Mouse (Mus musculus) urinary bladder, adult 2 months (tissue): ENCODE data around the gene Sbk1. TPM values are rescaled to one million over a fixed set of nuclear protein-coding genes. Genes with fewer than 3 reads are reported as not detected.
"Not testable (repeated sequence)": the region's sequence is repeated elsewhere in the genome, so short reads cannot be mapped to it uniquely, and the experiment has no call there.

ENCODE experiments used
- DNase-seq: peaks from one replicate; pipeline ENCODE4 v3.0.0; 2022; ENCODE audit warnings: low spot score
- polyA plus RNA-seq: library from polyadenylated mRNA; depleted of rRNA; stranded (reverse); fragments of >200 nt; gene quantifications from 2 replicates; pipeline ENCODE4 v1.2.3, GENCODE M21; 2012

Sbk1 gene
- polyA plus RNA-seq, 1 experiment, result 2.7 TPM

DNA sequence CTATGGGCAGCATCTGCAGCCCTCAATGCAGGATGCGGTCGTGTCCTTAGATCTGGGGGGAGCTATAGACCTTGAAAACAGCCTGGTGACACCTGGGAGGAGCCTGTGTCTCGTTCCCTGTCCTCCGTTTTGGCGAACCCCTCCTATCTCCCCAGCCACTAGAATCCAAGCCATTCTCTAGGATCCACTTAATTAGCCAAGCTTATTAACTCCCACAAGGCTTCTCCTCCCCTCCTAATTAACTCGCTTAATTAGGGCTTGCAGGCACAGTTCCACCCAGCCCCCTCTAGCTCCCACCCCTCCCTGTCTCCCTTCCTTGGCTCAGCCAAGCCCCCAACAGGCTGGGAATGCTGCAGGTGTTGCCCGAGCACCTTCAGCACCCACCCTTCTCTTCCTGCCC, 8.5 kb upstream of the Sbk1 start:
- DNase-seq, result no peak

DNA sequence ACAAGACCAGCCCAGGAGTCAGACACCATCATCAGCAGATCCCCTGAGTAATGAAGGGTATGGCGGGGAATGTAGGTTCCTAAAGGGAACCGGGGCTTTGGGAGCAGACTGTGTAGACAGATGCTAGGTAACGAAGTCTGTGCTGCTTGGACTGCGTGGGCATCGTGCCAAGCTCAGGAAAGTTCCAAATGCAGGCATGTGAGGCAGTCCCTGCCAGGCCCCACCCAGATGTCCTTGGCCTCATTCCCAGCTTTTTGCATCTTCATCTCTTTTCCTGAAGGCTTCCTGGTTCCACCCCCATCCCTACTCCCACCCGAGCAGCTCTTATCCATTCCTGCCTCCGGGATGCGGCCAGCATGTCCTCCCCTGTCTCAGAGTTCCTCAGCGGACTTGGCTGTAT, 6.5 kb upstream of the Sbk1 start:
- no peak for DNase-seq

GRCm38 (mm10) chr7:126266372-126266870, 6.0 kb upstream of the Sbk1 start:
- no peak for DNase-seq

GRCm38 (mm10) chr7:126267606-126268005, 4.8 kb upstream of the Sbk1 start:
- DNase-seq, result no peak

DNA sequence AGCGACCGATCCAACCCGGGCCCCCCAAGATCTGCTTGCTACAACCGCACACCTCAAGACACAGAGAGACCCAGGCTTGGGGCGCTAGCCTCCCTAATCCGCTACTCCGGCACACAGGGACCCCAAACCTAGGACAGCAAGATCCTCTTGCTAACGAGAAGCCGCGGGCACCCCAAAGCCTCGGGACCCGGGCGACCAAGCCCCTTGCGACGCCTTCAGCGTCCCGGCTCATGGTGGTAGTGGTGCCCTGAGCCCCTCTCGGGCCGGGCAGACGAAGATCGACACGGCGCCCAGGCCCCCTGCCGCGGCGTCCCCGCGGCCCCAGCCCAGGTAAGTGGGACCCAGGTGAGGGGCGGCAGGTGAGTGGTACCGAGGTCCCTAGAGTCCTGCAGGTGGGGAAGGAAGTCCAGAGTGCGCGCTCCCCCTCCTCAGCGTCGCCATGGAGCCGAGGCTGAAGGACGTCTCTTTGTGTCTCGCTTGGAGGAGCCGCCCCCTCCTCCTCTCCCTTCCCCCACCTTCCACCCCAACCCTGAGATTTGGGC, 422 bp downstream of the Sbk1 start:
- DNase-seq, result no peak

GRCm38 (mm10) chr7:126273351-126274042, 1.1 kb downstream of the Sbk1 start:
- no peak for DNase-seq

DNA sequence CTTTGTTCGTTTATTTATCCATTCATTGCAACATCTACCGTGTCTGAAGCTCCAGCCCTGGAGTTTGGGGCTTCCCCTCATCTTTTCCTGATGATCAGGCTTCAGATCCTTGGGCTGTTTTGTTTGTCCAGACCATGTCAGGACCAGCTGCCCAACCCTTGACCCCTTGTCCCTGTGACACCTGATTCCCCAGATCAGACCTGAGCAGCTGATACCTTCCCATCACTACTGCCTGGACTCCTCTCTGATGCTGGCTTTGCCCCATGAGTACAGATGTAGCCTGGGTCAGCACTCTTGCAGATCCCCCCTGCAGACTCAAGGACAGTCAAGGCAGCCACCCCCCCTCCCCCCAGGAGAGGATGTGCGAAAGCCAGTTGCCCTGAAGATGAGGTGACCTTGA, 1.7 kb downstream of the Sbk1 start:
- DNase-seq, result no peak

DNA sequence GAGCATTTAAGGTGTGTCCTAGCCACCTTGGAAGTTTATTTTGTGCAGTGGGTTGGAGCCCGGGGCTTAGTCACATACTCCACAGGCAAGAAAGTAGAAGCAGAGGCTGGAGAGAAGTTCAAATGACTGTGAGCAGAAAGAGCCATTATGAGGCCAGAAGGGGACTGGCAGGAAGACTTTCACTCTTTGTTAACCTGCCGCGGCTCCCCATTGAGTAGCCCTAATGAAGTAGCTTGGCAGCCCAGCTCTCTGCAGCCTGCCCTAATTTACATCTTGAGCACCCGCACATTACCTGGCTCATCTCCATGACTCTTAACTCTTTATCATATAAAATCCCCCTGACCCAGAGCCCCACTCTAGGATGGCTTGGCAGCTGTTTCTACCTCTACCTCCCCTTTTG, 2.2 kb downstream of the Sbk1 start:
- DNase-seq, result no peak

DNA sequence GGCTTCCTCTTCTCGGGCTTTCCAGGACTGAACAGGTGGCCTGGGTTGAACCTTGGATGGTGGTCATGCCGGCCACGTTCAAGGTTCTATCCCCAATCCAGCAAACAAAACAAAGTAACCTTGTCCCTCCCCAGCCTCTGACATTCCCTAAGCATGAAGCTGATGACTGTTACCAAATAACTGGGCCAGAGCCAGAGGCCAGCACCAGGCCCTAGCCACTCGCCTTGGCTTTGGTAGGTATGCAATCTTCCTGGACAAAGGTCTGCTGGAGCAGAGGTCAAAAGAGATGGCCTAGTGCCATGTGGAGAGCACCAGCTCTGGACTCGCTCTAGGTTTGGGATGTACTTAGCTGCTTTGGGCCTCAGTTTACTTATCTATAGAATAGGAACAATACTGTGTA, 3.3 kb downstream of the Sbk1 start:
- DNase-seq, result no peak

GRCm38 (mm10) chr7:126276297-126276696, 3.9 kb downstream of the Sbk1 start:
- no peak for DNase-seq

GRCm38 (mm10) chr7:126277536-126278295, 5.3 kb downstream of the Sbk1 start:
- DNase-seq, result no peak

DNA sequence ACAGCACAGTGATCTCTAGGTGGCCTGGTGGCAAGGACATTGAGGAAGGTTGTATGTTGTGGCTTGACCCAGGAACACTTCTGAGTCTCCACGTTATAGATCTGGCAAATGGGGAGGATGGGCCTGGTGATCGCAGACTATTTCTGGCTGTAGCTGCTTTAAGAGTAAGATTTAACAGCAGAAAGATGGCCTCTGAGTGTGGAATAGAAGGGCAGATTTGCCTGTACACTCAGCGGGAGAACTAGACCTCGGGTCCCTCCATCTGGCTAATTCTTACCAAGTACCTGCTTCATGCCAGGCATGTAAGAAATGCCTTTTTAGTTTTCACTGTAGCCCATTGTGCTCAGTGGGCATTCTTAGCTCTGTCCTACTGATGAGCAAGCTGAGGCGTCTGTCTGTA, 6.4 kb downstream of the Sbk1 start:
- DNase-seq, result no peak

- no peak for DNase-seq
Observed at GRCm38 (mm10) chr7:126279774-126280482, 7.5 kb downstream of the Sbk1 start.

- no peak for DNase-seq
Observed at GRCm38 (mm10) chr7:126280696-126281095, 8.3 kb downstream of the Sbk1 start.

GRCm38 (mm10) chr7:126281876-126282682, 9.7 kb downstream of the Sbk1 start:
- no peak for DNase-seq

DNA sequence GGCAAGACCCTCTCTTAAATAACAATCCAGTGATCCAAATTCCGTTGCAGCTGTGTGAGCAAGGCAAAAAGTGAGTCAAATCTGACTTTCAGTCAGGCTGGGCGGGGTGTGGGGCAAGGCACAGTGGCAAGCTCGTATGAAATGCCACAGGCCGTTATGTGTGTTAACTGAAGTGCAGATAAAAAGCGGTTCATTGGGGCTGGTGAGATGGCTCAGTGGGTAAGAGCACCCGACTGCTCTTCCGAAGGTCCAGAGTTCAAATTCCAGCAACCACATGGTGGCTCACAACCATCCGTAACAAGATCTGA, 10.2 kb downstream of the Sbk1 start:
- DNase-seq, result not testable (repeated sequence)

- DNase-seq, result no peak
Observed at GRCm38 (mm10) chr7:126284021-126284420, 11.6 kb downstream of the Sbk1 start.

DNA sequence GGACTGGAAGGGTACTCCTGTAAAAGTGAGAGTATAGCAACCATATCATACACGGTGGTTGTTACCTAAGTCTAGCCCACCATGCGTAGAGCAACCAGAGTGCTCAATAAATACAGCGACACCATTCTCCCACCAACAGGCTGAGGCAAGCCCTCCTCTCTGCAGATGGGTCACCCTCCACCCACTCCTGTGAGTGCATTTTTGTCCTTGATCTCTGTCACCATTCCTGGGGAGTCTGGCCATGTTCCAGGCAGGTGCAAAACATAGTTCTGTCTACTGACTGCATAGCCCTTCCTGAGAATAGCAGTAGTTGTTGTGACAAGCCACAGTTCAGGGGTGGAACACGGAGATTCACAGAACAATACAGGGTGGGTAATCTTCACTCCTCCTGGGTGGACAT, 12.0 kb downstream of the Sbk1 start:
- no peak for DNase-seq

DNA sequence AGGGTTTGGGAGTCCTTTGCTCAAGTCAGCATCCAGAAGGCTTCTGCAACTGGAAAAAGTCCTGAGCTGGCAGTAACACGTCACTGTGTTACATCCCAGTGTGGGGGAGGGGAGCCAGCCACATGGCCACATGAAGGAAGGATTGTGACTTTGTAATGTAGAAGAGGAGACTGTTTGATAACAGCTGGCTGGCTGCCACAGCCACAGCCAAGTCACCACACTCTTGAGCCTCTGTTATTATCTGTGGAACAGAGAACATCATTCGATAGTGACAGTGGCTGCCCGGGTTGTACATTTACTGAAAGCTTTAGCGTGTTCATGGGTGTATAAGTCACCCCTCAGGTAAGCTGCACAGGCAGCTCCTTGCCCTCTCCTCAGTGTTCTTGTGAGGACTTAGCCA, 12.4 kb downstream of the Sbk1 start:
- DNase-seq, result no peak

DNA sequence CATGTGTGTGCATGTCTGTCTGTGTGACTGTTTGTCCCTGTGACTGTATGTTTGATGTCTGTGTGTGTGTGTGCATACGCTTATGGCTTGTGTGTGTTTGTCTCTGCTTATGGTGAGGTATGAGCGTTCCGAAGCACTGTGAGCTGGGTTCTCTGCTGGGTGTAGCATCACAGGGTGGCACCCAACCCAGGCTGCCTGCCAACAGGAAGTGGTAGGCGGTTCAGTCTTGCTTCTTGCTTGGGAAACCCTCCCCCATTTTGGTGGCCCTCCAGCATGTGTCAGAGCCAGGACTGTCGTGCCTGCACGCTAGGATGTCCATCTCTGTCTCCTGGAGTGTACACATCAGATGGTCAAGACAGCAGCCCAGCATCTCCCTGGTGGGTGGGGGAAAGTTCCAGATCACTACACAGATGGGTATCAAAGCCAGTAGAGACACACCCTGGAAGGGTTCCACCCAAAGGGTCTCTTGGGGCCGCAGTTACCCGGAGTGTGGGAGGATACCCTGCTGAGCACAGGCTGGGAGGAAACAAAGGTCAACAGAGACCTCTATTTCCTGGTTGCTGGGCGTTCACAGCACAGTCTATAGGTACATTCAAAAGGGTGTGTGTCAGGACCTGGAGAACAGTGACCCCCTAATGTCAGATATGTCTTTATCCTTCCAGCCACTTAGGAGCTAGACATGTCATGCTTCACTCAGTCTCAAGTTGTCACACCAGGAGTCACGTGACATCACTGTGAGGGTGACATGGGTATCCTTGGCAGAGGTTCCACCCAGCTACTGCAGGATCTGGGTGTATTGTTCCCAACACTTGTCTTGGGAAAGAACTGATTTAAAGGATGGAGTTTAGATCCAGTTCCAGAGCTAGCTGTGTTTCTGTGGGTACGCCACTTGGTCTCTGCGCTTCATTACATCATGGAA, 13.1 kb downstream of the Sbk1 start:
- DNase-seq, result no peak

DNA sequence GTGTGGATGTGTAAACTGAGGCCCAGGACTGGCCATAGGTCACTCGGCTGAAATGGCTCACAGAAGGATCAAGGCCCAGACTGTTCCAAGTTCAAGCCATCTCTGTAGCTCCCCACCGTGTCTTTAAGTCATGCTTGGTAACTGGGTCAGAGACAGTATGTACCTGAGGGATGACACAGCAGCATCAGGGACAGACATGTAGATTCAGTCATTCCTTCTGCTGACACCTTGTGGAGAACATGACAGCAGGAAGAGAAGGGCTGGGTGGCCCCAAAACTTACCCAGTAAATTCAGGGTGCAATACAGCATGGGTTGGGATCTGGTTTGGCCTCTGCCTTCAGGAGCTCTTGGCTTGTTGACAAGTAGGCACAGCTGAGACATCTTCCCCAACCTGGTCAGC, 13.9 kb downstream of the Sbk1 start:
- no peak for DNase-seq
